Mouse (Mus musculus) heart, adult 2 months (tissue): ENCODE results near the gene Zfp990.
"Not testable (repeated sequence)": the region's sequence is repeated elsewhere in the genome, so short reads cannot be mapped to it uniquely, and the experiment has no call there.

Experiments used
- CTCF ChIP-seq: fragments of 200-600 bp; IDR thresholded peaks from 2 replicates; pipeline ENCODE4 v1.8.1; 2022; ENCODE audit warnings: antibody characterized with exemption, mild to moderate bottlenecking, moderate library complexity
- POLR2A ChIP-seq: fragments of 200-500 bp; IDR thresholded peaks from 2 replicates; pipeline ENCODE4 v1.6.1; 2011; ENCODE audit warnings: mild to moderate bottlenecking, low read depth, low read length, control low read depth; ENCODE audit not compliant: insufficient read depth

GRCm38 (mm10) chr4:145546477-145546876 is 35.9 kb downstream of the Zfp990 start:
- TF ChIP-seq CTCF, POLR2A: not testable (repeated sequence)
